Mouse (Mus musculus) testis, adult 2 months (tissue): ENCODE results near the gene Topors.

ENCODE experiments used
- CTCF ChIP-seq: fragments of 200-500 bp; IDR thresholded peaks from 2 replicates; pipeline ENCODE4 v1.5.1; 2012; ENCODE audit warnings: low read depth, mild to moderate bottlenecking, inconsistent platforms, low read length, moderate library complexity; ENCODE audit not compliant: control insufficient read depth, insufficient read depth, insufficient replicate concordance
- POLR2A ChIP-seq: fragments of 200-500 bp; IDR thresholded peaks from 2 replicates; pipeline ENCODE4 v1.6.1; 2012; ENCODE audit warnings: low read depth, mild to moderate bottlenecking, inconsistent platforms, low read length, moderate library complexity; ENCODE audit not compliant: control insufficient read depth

GRCm38 (mm10) chr4:40279276-40279900, 9.7 kb upstream of the Topors start, which contains the start of gene Ndufb6:
- TF ChIP-seq POLR2A (peak; percentile 93), CTCF (no peak)
